Mouse (Mus musculus): ENCODE measurements at regions not wholly inside any gene's neighbourhood (a gene's known extent, or its start where the extent isn't known, plus 50 kb on each side); places are given as distances from the start of the nearest gene placed in this dataset.
"Not testable (repeated sequence)": the region's sequence is repeated elsewhere in the genome, so short reads cannot be mapped to it uniquely, and the experiment has no call there.

DNA sequence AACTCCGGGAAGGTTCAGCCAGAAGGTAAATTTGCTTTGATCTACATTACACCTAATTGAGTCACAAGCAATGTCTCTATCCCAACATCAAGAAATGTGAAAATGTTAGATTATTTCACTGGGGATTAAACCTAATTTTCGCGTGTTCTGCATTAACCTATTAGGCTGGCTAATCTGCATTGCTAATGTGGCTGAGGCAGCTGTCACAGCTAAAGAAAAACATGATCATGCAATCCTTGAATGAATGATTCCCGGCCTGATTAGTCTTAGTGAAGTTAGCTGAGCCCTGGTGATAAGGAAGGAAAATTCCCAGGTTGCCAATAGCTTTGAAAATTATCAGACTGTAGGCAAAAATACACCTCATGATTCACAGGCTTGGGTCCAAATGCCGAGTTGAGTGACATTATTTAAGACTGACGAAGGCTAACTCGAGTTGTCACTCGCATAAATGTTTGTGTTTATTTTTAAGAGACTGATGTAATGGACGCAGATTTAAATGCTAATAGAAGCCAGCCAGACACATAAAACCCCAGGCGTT lies 131.5 kb upstream of the Kiz start:
- no peak for DNase-seq

DNA sequence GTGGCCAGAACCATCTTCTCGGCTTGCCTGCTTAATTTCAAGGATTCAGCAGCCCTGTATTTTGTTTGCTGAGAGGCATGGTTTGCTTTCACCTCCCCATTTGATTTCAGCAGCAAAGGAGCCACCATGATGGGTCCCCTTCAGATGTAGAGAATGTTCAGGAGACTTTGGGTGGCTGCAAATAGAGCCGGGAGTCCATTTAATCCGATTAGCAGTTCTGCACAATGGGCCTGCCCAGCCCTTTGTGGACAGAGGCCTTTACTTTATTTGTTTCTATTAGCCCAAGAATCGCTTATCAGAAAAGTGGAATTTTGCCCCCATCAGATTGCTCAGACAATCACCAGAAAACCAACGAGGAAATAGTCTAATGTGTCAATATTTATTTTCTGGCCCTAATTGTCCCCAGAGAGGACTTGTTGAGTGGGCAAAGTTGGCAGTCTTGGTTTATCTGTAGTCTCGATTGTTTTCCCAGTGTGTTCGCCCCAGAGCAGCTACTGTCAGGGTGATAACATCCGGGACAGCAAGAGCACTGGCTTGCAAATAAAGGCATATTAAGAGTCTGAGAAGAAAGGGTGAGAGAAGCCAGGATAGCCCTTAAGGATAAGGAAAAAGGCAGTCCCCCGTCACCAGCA lies 130.6 kb upstream of the Kiz start:
- no peak for DNase-seq

DNA sequence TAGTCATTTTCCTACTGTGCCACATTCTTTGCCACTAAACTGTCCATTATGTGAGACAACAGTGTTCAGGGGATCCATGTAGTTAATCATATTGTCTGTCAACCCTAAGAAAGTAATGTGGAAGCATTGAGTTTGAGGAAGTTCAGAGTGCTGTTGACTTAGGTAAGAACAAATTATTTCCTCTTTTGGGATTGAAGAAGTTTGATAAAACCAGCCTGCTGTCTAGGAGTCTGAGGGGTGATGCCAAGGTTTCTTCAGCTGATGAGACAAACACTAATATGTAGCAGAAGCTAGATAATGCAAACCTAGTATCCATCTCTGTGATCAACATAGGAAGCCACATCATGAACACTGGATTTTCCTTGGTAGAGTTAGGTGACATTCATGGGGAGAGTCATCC lies 127.0 kb upstream of the Kiz start:
- no peak for DNase-seq

DNA sequence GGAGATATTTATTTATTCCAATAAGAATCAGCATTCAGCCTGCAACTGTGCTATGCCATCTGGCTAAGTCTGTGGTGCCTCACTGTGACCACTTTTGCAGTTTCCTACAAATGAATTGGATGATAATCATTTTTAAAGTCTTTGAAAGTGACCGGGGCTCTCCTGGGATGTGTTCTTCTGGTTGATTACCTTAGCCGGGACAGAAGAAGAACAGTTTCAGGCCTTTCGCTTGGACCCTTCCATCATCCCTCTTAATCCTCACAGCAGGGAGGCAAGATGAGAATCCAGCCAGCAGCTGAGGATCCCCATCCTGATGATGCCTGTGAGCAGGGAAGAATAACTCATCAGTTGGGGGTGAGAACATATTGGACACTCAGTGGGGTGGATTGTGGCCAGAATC lies 124.6 kb upstream of the Kiz start:
- DNase-seq, result no peak

DNA sequence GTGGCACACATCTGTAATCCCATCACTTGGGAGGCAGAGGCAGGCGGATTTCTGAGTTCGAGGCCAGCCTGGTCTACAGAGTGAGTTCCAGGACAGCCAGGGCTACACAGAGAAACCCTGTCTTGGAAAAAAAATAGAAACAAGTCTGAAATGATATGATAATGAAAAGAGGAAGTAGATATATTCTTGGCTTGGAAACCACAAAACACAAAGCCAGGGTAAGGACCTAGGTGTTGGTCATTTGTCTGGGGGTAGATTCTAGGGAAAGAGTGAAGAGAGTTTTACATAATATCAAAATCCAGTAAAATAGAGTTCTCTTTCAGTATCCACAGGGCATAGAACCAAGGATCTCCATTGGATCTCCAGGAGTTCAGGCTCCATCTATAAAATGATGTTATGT lies 122.8 kb upstream of the Kiz start:
- not testable (repeated sequence) for DNase-seq

DNA sequence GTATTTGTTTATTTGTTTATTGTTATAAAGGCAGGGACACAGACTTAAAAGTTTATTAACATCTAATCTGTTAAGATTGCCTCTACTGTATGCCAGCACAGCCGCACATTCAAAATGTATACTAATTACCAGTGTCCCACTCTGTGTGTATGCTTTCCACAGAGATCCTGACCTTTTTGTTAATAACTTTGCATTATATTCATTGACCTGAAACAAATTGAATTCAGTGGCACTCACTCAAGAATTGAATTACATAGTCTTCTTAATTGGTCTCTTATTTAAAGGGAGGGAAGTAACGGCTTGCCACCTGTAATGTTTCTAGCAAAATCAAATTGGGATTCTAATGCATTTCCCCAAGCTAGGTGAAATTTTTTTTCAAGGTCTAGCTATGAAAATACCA lies 111.3 kb upstream of the Kiz start:
- no peak for DNase-seq

DNA sequence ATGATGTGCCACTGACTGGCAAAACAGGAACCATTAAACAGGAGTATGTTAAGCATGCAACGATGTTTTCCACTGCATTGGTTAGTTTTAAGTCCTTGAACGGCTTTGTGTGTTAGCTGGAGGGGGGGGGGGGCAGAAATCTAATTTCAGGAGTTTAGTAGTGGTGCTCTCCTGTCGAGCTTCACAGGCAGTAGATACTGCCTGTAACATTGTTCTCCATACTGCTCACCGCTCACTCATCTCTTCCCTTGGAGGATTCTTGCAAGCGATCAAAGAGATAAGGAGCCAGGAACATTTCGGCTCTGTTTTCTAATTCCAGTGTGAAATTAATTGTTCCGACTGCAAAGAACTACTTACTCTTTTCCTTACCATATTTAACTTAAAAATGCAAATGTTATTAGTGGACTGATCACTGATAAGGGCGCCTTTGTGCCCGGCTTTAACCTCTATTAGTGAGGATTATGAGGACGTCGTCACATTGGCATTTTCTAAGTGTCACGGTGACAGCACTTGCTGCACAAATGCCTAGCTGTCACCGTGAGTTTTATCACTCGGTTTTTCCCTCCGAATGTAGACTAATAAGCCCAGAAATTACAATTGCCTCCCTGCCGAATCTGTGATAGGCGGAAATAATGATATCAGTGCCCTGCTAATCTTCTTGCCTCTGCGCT lies 110.5 kb upstream of the Kiz start:
- DNase-seq, result peak in 1 of 2 experiments; percentile 5

DNA sequence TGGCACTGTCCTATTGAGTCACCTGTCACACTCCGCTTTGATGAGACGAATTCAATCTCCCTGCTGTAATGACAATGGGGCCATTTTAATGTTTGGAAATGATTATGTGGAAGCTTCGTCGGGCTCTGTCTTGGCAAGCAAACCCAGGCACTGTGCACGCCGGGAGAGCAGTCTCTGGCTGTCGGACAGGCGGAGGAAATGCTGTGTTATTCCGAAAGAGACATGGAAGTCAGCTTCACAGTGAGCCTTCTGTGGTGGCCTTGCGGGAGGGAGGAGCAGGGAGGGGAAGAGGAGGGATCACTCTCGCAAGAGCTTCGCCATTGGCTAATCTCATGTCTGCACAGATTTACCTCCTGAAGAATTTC lies 110.0 kb upstream of the Kiz start:
- DNase-seq, result peak; percentile 60

DNA sequence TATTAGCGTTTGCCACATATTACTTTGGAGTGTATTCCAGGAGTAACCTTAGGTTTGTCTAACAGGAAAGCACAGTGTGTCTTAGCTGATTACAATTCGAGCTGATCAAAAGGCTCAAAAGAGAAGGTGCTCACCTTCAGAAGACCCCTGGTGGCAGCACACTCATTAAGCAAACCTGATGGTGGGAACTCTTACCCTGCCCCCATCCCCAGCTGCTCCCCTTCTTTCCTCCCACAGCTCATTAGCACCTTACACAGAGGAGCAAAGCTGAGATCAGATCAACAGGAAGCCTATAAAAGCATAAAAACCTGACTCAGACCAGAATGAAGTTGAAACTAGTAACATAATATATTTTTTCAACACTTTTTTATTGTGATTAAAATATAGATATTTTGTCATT lies 101.7 kb upstream of the Kiz start:
- no peak for DNase-seq

DNA sequence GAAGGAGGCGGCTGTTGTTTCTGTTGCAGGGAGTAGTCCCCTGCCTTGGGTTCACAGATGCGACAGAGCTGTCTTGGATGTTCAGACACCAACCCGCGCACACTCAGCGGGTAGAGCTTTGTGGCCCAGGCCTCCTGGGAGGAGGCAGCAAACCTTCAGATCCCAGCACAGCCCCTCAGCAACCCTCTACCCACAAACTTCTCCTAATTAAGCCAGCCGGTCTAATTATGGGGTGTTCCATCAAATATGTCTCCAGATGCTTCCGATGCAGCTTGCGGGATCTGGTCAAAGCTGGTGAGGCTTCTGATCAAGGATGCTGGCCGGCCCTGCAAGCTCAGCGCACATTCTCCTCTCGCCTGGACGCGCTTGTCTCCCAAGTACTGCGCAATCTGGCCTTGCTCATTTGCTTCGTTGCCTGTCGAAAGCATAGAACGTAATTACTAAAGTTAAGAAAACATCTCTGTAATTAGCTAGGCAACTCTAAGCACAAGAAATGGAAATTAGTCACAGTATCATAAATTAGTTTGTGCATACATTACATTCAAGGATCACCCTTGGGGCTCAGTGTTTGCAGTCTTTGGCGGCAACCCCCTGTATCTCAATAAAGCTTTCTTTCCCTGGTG lies 92.0 kb upstream of the Kiz start:
- DNase-seq, result no peak

DNA sequence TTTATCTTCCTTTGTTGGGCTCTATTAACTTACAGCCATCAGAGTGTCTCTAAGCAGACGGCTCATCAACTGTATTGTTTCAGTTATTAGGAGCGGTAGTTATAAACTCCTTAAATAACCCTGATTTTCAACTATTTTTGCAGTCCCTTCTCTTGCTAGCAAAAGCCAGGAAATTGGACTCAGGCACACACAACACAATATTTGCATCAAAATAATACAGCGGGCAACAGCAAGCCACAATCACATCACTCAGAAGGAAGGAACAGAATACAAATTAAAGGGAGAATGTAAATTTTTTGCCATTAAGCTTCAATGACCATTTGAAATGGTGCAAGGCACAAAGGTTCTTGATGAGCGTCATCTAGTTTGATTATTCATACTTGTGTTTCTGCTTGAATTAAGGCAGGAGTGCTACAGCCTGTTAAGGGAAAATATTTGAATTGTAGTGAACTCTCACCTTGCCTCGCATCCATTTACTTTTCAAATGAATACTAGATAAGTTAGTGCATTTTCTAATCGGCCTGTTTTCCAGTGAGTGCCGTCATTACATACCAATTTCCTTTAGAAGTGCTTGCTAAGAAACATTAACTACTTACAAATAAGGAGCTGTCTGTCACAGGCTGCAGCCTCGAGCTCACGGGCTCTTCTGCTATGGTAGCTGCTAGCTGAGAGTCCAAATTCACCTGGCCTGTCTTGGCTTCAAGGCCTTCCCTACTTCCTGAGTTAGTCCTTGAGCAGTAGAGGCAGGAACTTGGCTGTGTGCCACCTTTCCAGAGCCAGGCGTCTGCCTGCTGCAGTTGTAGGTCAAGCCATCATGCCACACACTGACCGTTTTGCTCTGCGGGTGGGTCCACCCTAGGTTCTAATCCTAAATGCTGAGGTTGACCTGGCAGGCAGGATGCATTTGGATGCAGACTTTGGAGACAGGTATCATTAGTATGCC lies 91.1 kb upstream of the Kiz start:
- no peak for DNase-seq

DNA sequence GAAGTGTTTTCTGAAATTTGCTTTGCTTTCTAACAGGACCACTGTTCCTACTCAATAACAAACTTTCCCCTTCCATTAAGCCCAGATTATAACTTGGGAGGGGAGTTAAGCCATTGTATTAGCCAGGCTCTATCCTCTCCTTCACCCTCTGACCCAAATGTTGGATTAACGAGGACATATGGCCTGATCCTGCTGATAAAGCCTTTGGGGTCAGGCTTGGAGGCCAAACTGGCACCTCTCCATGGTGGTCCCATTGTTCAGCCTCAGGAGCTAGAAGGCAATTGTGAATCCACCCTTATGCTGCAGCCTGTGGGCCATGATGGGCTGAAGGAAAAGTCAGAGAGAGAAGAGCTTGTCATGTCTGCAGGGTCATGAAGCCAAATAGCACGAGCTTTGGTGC lies 80.8 kb upstream of the Kiz start:
- no peak for DNase-seq

DNA sequence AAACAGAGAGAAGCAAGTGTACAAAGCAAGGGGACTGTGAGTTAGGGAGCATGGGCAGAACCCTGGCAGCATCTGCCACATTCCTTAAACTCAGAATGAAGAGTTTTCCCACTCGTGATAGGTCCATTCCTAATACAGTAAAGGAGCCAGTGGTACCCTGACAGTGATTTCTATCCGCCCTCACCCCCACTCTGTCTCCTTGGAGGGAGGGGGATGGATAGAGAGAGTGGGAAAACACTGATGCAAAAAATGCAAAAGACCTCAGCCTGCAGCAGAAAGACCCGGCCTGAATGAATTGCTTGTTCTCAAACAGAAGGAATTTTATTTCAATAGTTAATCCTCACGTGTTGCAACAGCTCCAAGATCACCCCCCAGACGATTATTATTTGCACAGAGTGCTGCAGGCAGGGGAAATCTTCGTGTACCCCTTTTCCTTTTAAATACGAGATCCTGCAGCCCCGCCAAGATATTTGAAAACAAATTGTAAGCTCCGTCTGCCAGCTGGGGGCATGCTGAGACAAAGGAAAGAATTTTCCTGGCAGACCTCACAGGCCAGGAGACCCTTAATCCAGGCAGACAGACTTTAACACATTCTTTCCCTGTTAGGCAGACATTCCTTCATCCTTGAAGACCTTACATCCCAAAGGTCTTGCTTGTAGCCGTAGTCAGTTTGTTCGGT lies 68.4 kb upstream of the Kiz start:
- DNase-seq, result no peak

DNA sequence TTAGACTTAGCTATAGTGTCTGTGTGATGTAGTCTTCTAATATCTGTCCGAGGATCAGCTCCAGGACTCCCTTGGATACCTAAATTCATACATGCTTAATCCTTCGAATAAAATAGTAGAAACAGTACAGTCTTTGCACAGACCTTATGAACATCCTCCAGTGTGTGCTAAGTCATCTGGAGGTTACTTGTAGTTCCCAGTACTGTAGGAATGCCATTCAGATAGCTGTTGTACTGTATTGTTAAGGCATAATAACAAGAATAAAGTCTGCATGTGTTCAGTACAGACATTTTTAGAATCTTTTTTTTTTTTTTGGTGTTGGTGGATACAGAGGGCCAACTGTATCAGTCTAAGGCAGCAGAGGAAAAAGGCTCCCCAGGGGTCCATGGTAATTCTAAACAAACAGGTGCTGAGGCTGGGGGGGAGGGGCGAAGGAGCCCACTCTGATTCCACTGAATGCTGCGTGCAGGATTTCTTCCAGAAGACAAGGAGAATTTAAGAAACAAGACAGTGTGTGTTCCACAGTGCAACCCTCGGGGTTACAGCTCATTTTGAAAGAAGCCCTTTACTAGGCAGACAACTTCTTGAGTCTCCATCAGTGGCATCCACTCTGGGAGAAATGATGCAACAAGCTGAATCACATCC lies 67.7 kb upstream of the Kiz start:
- DNase-seq, result no peak

DNA sequence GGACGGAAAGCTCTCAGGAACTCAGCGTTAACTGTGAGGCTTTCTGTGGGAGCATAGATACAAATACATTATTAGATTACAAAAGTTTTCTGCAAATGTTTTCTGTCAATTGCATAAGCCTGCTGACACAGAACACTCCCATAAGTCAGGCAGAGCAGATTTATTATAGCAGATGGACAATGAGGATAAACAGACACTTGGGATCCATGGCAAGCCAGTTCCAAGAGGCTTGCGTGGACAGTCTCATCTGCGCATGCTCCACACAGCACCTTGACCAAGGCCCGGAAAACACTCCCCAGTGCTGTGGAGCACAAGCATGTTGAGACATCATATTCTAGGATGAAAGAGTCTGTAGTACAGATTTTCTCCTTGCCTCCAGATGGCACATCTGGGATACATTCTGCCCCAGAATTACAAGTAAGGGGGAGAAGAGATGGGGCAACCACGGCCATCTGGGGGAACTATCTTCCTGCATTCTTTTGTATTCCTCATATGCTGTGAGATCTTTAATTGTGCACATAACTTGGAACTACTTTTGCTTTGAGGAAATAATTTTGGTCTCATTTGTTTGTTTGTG lies 62.7 kb upstream of the Kiz start:
- DNase-seq, result peak; percentile 27 to 29

DNA sequence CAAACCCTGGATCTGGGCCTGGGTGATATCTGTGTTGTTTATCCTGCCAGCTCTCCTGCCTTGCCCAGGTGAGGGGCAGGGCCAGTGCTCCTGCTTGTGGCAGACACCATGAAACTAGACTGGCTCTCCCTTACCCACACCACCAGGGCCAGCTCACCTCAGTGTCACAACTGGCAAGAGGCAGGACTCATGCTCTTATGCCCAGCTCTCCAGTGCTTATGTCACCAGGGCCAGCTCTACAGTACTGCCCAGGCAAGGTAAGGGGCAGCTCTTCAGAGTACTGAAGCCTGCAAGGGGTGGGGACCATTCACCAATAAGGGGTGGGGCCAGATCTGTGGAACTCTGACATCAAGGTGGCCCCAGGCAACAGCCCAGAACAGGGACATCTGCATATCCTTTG lies 52.7 kb upstream of the Kiz start:
- no peak for DNase-seq

All from layer of hippocampus, postnatal 36 days (tissue).